Comparison of ENCODE assay signal across 28 mouse cellular contexts in genomic region chr15:10103350-10103749, GRCm38 (mm10).
A peak's percentile ranks its signal among the peaks of the same experiment; 100 is the strongest.
DNase-seq lines count a peak whose midpoint lies in the region; ATAC-seq and TF ChIP-seq lines count a peak whose summit lies in the region.
"Had no signal": no experiment of that assay in that cellular context is flagged by ENCODE, and none has a peak within 500 bp of the region (broad histone marks: within the 10 kb centered on the region; RNA-seq: fewer than 3 reads in every experiment).

No protein-coding gene starts in this region.

- H3K36me3 ChIP-seq in MEL (ENCODE audit: control insufficient read depth in 1 of 2, insufficient read depth in 2 of 2, low read length in 2 of 2), result peaks cover 0 to 9% of the 10 kb centered on the region in 2 experiments; a peak in 2 of 4 replicates
- H3K36me3 ChIP-seq: embryonic facial prominence, embryonic 12.5 days; G1E; heart, embryonic 10.5 days; hindbrain, embryonic 15.5 days; intestine, embryonic 15.5 days; limb, embryonic 12.5 days; liver, embryonic 13.5 days; midbrain, embryonic 10.5 days had no signal

- peak; percentile 64 to 75 for TF ChIP-seq EP300 in MEL (IDR thresholded peaks at IDR 0.05; ENCODE audit: low read depth in 1 of 2, low read length in 2 of 2)

- peaks cover 0 to 9% of the 10 kb centered on the region in 2 experiments; a peak in 2 of 4 replicates for H3K4me1 ChIP-seq in MEL (ENCODE audit: control insufficient read depth in 1 of 2, insufficient read depth in 2 of 2, low read length in 2 of 2)
- H3K4me1 ChIP-seq: embryonic facial prominence, embryonic 12.5 days; forebrain, embryonic 13.5 days; heart, embryonic 10.5 days; hindbrain, embryonic 15.5 days; intestine, embryonic 15.5 days; limb, embryonic 12.5 days; liver, embryonic 13.5 days; midbrain, embryonic 10.5 days had no signal

- H3K9me3 ChIP-seq in MEL (replicated peaks; ENCODE audit: insufficient read depth, low read length), result no peaks in the 10 kb centered on the region
- H3K9me3 ChIP-seq: embryonic facial prominence, embryonic 12.5 days; forebrain, embryonic 13.5 days; G1E; heart, embryonic 10.5 days; hindbrain, embryonic 15.5 days; intestine, embryonic 15.5 days; limb, embryonic 12.5 days; liver, embryonic 13.5 days; midbrain, embryonic 10.5 days had no signal

- H3K9ac ChIP-seq in MEL (ENCODE audit: control insufficient read depth, low read depth, low read length, poor library complexity, severe bottlenecking), result no peak overlapping the region
- H3K9ac ChIP-seq: embryonic facial prominence, embryonic 12.5 days; forebrain, embryonic 13.5 days; hindbrain, embryonic 15.5 days; intestine, embryonic 15.5 days; limb, embryonic 12.5 days; liver, embryonic 13.5 days had no signal

- peak; percentile 58 for ATAC-seq in inflammation-experienced regulatory T-cells, adult 6 months
- ATAC-seq: forebrain, embryonic 13.5 days; intestine, embryonic 15.5 days; midbrain, embryonic 16.5 days had no signal

- TF ChIP-seq POLR2A in MEL (IDR thresholded peaks at IDR 0.05; ENCODE audit: control insufficient read depth in 1 of 2, insufficient read depth in 1 of 2, low read depth in 1 of 2, low read length in 2 of 2, poor library complexity in 1 of 2), result no peak

- no peaks in the 10 kb centered on the region for H3K79me2 ChIP-seq in MEL (ENCODE audit: control insufficient read depth, insufficient read depth, low read length, poor library complexity)

- H3K4me3 ChIP-seq in MEL (ENCODE audit: control insufficient read depth in 1 of 2, insufficient read depth in 1 of 2, low read depth in 2 of 2, low read length in 2 of 2), result no peak overlapping the region
- H3K4me3 ChIP-seq: embryonic facial prominence, embryonic 12.5 days; forebrain, embryonic 13.5 days; gastrocnemius, adult 2 months; heart, embryonic 10.5 days; hindbrain, embryonic 15.5 days; intestine, embryonic 15.5 days; limb, embryonic 12.5 days; liver, embryonic 13.5 days; midbrain, embryonic 10.5 days had no signal

- DNase-seq in CD4-positive helper T cell, adult 2 months (ENCODE audit: low read depth, low spot score), result peak; percentile 16
- peak; percentile 78 for DNase-seq in MEL (ENCODE audit: low read depth, low spot score)
- DNase-seq in natural killer cell, adult 2 months (ENCODE audit: low spot score in 2 of 2), result peak; percentile 3 to 34
- no peak for DNase-seq in layer of hippocampus, adult 9-11 months
- no peak for DNase-seq in cerebellum, adult 9-11 months
- DNase-seq in urinary bladder, postnatal 14 days (ENCODE audit: low spot score), result no peak
- DNase-seq: adrenal gland, postnatal 36 days; cerebellum, postnatal 10 days; gastrocnemius, adult 2 months; heart, postnatal 4 days; kidney, adult 9 months; kidney, postnatal 14 days; liver, embryonic 13.5 days; lung, adult 2 months; right cerebral cortex, postnatal 4 days; thymus, adult 2 months; thymus, postnatal 4 days had no signal

- no peaks in the 10 kb centered on the region for H3K27me3 ChIP-seq in MEL (ENCODE audit: control insufficient read depth in 1 of 2, insufficient read depth in 2 of 2, low read length in 2 of 2)
- H3K27me3 ChIP-seq: embryonic facial prominence, embryonic 12.5 days; forebrain, embryonic 13.5 days; hindbrain, embryonic 15.5 days; intestine, embryonic 15.5 days; limb, embryonic 12.5 days; liver, embryonic 13.5 days had no signal

- no peak for TF ChIP-seq CTCF in MEL (IDR thresholded peaks at IDR 0.05 in 2 of 3, conservative IDR thresholded peaks at IDR 0.05 in 1 of 3; ENCODE audit: control insufficient read depth in 1 of 3, insufficient read depth in 1 of 3, low read depth in 2 of 3, low read length in 3 of 3, poor library complexity in 1 of 3, severe bottlenecking in 1 of 3)

- no peak overlapping the region; the same call in 1 of the 2 replicates for H3K27ac ChIP-seq in MEL (ENCODE audit: control insufficient read depth, low read depth, low read length)
- H3K27ac ChIP-seq: embryonic facial prominence, embryonic 12.5 days; forebrain, embryonic 13.5 days; gastrocnemius, adult 2 months; heart, embryonic 10.5 days; hindbrain, embryonic 15.5 days; intestine, embryonic 15.5 days; limb, embryonic 12.5 days; liver, embryonic 13.5 days; midbrain, embryonic 10.5 days; stomach, postnatal 0 days had no signal

- no peak for TF ChIP-seq RAD21 in MEL (IDR thresholded peaks at IDR 0.05; ENCODE audit: low read depth, low read length)

TF ChIP-seq in MEL, 35 proteins besides CTCF, POLR2A, EP300 and RAD21:
- no peak for TF ChIP-seq USF1 (IDR thresholded peaks at IDR 0.05; ENCODE audit: low read depth, low read length)
- TF ChIP-seq RCOR1 (IDR thresholded peaks at IDR 0.05; ENCODE audit: low read depth, low read length), result no peak
- TF ChIP-seq ETS1 (IDR thresholded peaks at IDR 0.05; ENCODE audit: low read depth, low read length), result peak; percentile 68
- TF ChIP-seq ZNF384 (IDR thresholded peaks at IDR 0.05; ENCODE audit: low read depth, low read length), result no peak
- no peak for TF ChIP-seq ZC3H11A (IDR thresholded peaks at IDR 0.05; ENCODE audit: low read depth, low read length)
- TF ChIP-seq UBTF (IDR thresholded peaks at IDR 0.05; ENCODE audit: borderline replicate concordance, insufficient read depth, low read depth, low read length), result no peak
- TF ChIP-seq TBP (IDR thresholded peaks at IDR 0.05; ENCODE audit: low read depth, low read length), result no peak
- no peak for TF ChIP-seq NRF1 (IDR thresholded peaks at IDR 0.05; ENCODE audit: insufficient read depth, low read depth, low read length, poor library complexity, severe bottlenecking)
- TF ChIP-seq HCFC1 (IDR thresholded peaks at IDR 0.05; ENCODE audit: low read depth, low read length), result no peak
- no peak for TF ChIP-seq SMC3 (IDR thresholded peaks at IDR 0.05; ENCODE audit: low read depth, low read length)
- TF ChIP-seq NELFE (IDR thresholded peaks at IDR 0.05; ENCODE audit: low read depth, low read length), result no peak
- TF ChIP-seq JUND (IDR thresholded peaks at IDR 0.05; ENCODE audit: low read depth, low read length), result peak; percentile 94
- TF ChIP-seq MYC (IDR thresholded peaks at IDR 0.05; ENCODE audit: low read depth, low read length), result no peak
- TF ChIP-seq USF2 (IDR thresholded peaks at IDR 0.05; ENCODE audit: borderline replicate concordance in 1 of 2, insufficient read depth in 1 of 2, low read depth in 1 of 2, low read length in 2 of 2), result no peak
- TF ChIP-seq MAZ (IDR thresholded peaks at IDR 0.05; ENCODE audit: low read depth, low read length), result no peak
- no peak for TF ChIP-seq CHD2 (IDR thresholded peaks at IDR 0.05; ENCODE audit: low read length)
- no peak for TF ChIP-seq ELF1 (IDR thresholded peaks at IDR 0.05; ENCODE audit: low read depth, low read length)
- no peak for TF ChIP-seq MAFK (IDR thresholded peaks at IDR 0.05; ENCODE audit: borderline replicate concordance, low read depth, low read length)
- TF ChIP-seq TCF12 (IDR thresholded peaks at IDR 0.05; ENCODE audit: low read depth, low read length), result peak; percentile 61
- TF ChIP-seq ZKSCAN1 (IDR thresholded peaks at IDR 0.05; ENCODE audit: low read depth, low read length), result no peak
- TF ChIP-seq ZMIZ1 (IDR thresholded peaks at IDR 0.05; ENCODE audit: low read depth, low read length), result no peak
- TF ChIP-seq POLR2AphosphoS5 (IDR thresholded peaks at IDR 0.05; ENCODE audit: borderline replicate concordance, low read depth, low read length), result no peak
- no peak for TF ChIP-seq MXI1 (IDR thresholded peaks at IDR 0.05; ENCODE audit: low read depth, low read length)
- TF ChIP-seq MAX (IDR thresholded peaks at IDR 0.05; ENCODE audit: low read length), result no peak
- TF ChIP-seq E2F4 (IDR thresholded peaks at IDR 0.05; ENCODE audit: borderline replicate concordance, low read depth, low read length), result no peak
- peak; percentile 50 for TF ChIP-seq GATA1 (IDR thresholded peaks at IDR 0.05; ENCODE audit: low read depth, low read length)
- no peak for TF ChIP-seq KAT2A (conservative IDR thresholded peaks at IDR 0.05; ENCODE audit: low read depth, low read length)
- no peak for TF ChIP-seq TAL1 (IDR thresholded peaks at IDR 0.05; ENCODE audit: low read length)
- no peak for TF ChIP-seq BHLHE40 (IDR thresholded peaks at IDR 0.05; ENCODE audit: borderline replicate concordance, low read depth, low read length)
TF ChIP-seq in MEL: peak in this region for 4.

Comparison
In these comparisons a context has a peak if more than half of its experiments do, and no peak if none do; other contexts are left out.
1. DNase-seq: peak in CD4-positive helper T cell, adult 2 months (single experiment), MEL (single experiment) and natural killer cell, adult 2 months (2 of 2); none in layer of hippocampus, adult 9-11 months (single experiment), cerebellum, adult 9-11 months (single experiment) and urinary bladder, postnatal 14 days (single experiment).